Mouse (Mus musculus) thymus, adult 2 months (tissue): ENCODE measurements at regions not wholly inside any gene's neighbourhood (a gene's known extent, or its start where the extent isn't known, plus 50 kb on each side); places are given as distances from the start of the nearest gene placed in this dataset.

Experiments used
- CTCF ChIP-seq: fragments of 200-500 bp; IDR thresholded peaks from 2 replicates; pipeline ENCODE4 v1.5.1; 2012; ENCODE audit warnings: mild to moderate bottlenecking, control low read depth, low read length, moderate library complexity, borderline replicate concordance; ENCODE audit not compliant: control insufficient read depth, poor library complexity, insufficient read depth; ENCODE audit errors: extremely low read depth
- POLR2A ChIP-seq: fragments of 200-500 bp; IDR thresholded peaks from 2 replicates; pipeline ENCODE4 v1.6.1; 2012; ENCODE audit warnings: mild to moderate bottlenecking, low read length, control low read depth, moderate library complexity; ENCODE audit not compliant: control insufficient read depth, poor library complexity, insufficient read depth; ENCODE audit errors: extremely low read depth

GRCm38 (mm10) chr11:48178174-48178573 is 189.4 kb upstream of the Sgcd start:
- no peak for TF ChIP-seq CTCF
- no peak for TF ChIP-seq POLR2A
